Mouse (Mus musculus) thymus, postnatal 25 days (tissue): Measurements from ENCODE around the gene Srp68.
A peak's percentile ranks its signal among the peaks of the same experiment; 100 is the strongest.

Source experiments
- DNase-seq: peaks from one replicate; pipeline ENCODE4 v3.0.0; 2022

The Srp68 gene

GRCm38 (mm10) chr11:116244580-116244979 is 29.4 kb downstream of the Srp68 start:
- DNase-seq, result no peak

GRCm38 (mm10) chr11:116241744-116242235 is 32.2 kb downstream of the Srp68 start:
- no peak for DNase-seq

GRCm38 (mm10) chr11:116239797-116240196 is 34.2 kb downstream of the Srp68 start:
- DNase-seq, result no peak

GRCm38 (mm10) chr11:116237742-116238395 is 36.1 kb downstream of the Srp68 start, which contains the start of gene Evpl:
TSS of gene Evpl (minus strand) at chr11:116238077.
- DNase-seq, result peak; percentile 72

GRCm38 (mm10) chr11:116234901-116235300 is 39.1 kb downstream of the Srp68 start:
- no peak for DNase-seq

- DNase-seq, result no peak
Observed at GRCm38 (mm10) chr11:116232427-116232826, 41.6 kb downstream of the Srp68 start.

GRCm38 (mm10) chr11:116228699-116229098 is 45.3 kb downstream of the Srp68 start:
- DNase-seq, result no peak

- peak; percentile 86 for DNase-seq
Observed at GRCm38 (mm10) chr11:116226414-116226813, 47.6 kb downstream of the Srp68 start.

GRCm38 (mm10) chr11:116222740-116223059 is 51.3 kb downstream of the Srp68 start:
- no peak for DNase-seq

GRCm38 (mm10) chr11:116221931-116222739 is 51.9 kb downstream of the Srp68 start:
- DNase-seq, result no peak

- peak; percentile 74 for DNase-seq
Observed at GRCm38 (mm10) chr11:116219885-116220284, 54.1 kb downstream of the Srp68 start.

GRCm38 (mm10) chr11:116218737-116219400 is 55.1 kb downstream of the Srp68 start:
- peak; percentile 22 for DNase-seq

- no peak for DNase-seq
Observed at GRCm38 (mm10) chr11:116218263-116218662, 55.8 kb downstream of the Srp68 start.

GRCm38 (mm10) chr11:116216549-116216948 is 57.5 kb downstream of the Srp68 start:
- DNase-seq, result no peak

- no peak for DNase-seq
Observed at GRCm38 (mm10) chr11:116215991-116216390, 58.0 kb downstream of the Srp68 start.

GRCm38 (mm10) chr11:116215181-116215580 is 58.8 kb downstream of the Srp68 start:
- peak; percentile 30 for DNase-seq

GRCm38 (mm10) chr11:116213877-116214510 is 60.0 kb downstream of the Srp68 start:
- DNase-seq, result no peak

- no peak for DNase-seq
Observed at GRCm38 (mm10) chr11:116212847-116213246, 61.2 kb downstream of the Srp68 start.

GRCm38 (mm10) chr11:116210696-116211095 is 63.3 kb downstream of the Srp68 start:
- DNase-seq, result no peak

- DNase-seq, result no peak
Observed at GRCm38 (mm10) chr11:116209257-116209656, 64.8 kb downstream of the Srp68 start.

- DNase-seq, result no peak
Observed at GRCm38 (mm10) chr11:116208660-116209059, 65.4 kb downstream of the Srp68 start.

GRCm38 (mm10) chr11:116206678-116207077 is 67.3 kb downstream of the Srp68 start:
- DNase-seq, result no peak

GRCm38 (mm10) chr11:116203150-116203549 is 70.9 kb downstream of the Srp68 start:
- no peak for DNase-seq
